Mouse (Mus musculus): ENCODE measurements around the gene Slc25a3. TPM values are rescaled to one million over a fixed set of nuclear protein-coding genes. Genes with fewer than 3 reads are reported as not detected.

Gene Slc25a3
- polyA plus RNA-seq, 1 experiment from 2014 or later = 400 TPM

GRCm38 (mm10) chr10:91162511-91163163 lies 38.8 kb upstream of the Slc25a3 start:
- H3K36me3 ChIP-seq = peaks cover 68% of the 10 kb centered on the region
- 90% methylated on average over 15 of the region's 15 CpGs for WGBS

GRCm38 (mm10) chr10:91162077-91162476 lies 38.2 kb upstream of the Slc25a3 start:
- H3K27me3 ChIP-seq = no peaks in the 10 kb centered on the region
- peaks cover 72% of the 10 kb centered on the region for H3K36me3 ChIP-seq
- no peak for ATAC-seq (ENCODE audit: insufficient number of reproducible peaks, insufficient read depth, low FRiP score, low TSS enrichment)
- no peaks in the 10 kb centered on the region for H3K4me1 ChIP-seq
- WGBS = 90% methylated on average over 11 of the region's 11 CpGs
- H3K4me2 ChIP-seq (replicated peaks) = no peak overlapping the region
- no peaks in the 10 kb centered on the region for H3K9me3 ChIP-seq
- no peak overlapping the region for H3K27ac ChIP-seq
- no peak overlapping the region for H3K9ac ChIP-seq
- H3K4me3 ChIP-seq = no peak overlapping the region

More at GRCm38 (mm10) chr10:91162511-91163163, 38.8 kb upstream of the Slc25a3 start:
- Histone ChIP-seq H3K9ac (no peak overlapping the region), H3K4me1 (0 out of 2 replicates have a peak, but pooled peaks cover 2% of the 10 kb centered on the region), H3K27ac (no peak overlapping the region), H3K27me3 (no peaks in the 10 kb centered on the region), H3K9me3 (no peaks in the 10 kb centered on the region), H3K4me3 (no peak overlapping the region), H3K4me2 (replicated peaks) (no peak overlapping the region)
- no peak for ATAC-seq (ENCODE audit: insufficient number of reproducible peaks, insufficient read depth, low FRiP score, low TSS enrichment)

- no peaks in the 10 kb centered on the region for H3K4me1 ChIP-seq
- 92% methylated on average over 5 of the region's 5 CpGs for WGBS
- no peaks in the 10 kb centered on the region for H3K27me3 ChIP-seq
- H3K4me3 ChIP-seq = no peak overlapping the region
- H3K27ac ChIP-seq = no peak overlapping the region
- peaks cover 80% of the 10 kb centered on the region for H3K36me3 ChIP-seq
- H3K4me2 ChIP-seq (replicated peaks) = no peak overlapping the region
- H3K9me3 ChIP-seq = no peaks in the 10 kb centered on the region
- no peak for ATAC-seq (ENCODE audit: insufficient number of reproducible peaks, insufficient read depth, low FRiP score, low TSS enrichment)
- no peak overlapping the region for H3K9ac ChIP-seq
Measured at GRCm38 (mm10) chr10:91161006-91161405, 37.1 kb upstream of the Slc25a3 start.

DNA sequence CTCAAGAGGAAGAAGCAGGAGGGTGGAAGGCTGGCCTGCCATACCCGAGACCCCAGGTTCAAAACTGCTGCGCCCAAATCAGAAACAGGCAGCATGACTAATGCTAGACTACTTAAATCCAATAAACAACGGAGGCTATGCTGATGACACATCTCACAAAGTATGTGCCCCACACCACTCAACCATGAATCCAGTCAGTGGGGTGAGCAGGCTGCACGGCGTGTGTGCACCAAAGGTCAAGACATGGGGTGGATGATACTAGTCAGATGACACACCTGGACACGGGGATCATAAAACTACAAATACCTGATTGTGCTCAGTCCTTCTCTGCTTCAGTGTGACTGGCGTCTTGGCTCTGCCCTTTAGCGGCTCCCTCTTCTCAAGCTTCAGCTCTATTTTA lies 34.6 kb upstream of the Slc25a3 start:
- Histone ChIP-seq H3K4me3 (no peak overlapping the region), H3K9me3 (no peaks in the 10 kb centered on the region), H3K4me2 (replicated peaks) (no peak overlapping the region), H3K4me1 (no peaks in the 10 kb centered on the region), H3K36me3 (peaks cover 82% of the 10 kb centered on the region), H3K27ac (no peak overlapping the region), H3K27me3 (no peaks in the 10 kb centered on the region), H3K9ac (no peak overlapping the region)
- 75% methylated on average over 8 of the region's 8 CpGs for WGBS
- no peak for ATAC-seq (ENCODE audit: insufficient number of reproducible peaks, insufficient read depth, low FRiP score, low TSS enrichment)

GRCm38 (mm10) chr10:91156338-91156737 lies 32.5 kb upstream of the Slc25a3 start:
- no peaks in the 10 kb centered on the region for H3K4me1 ChIP-seq
- H3K36me3 ChIP-seq = peaks cover 80% of the 10 kb centered on the region
- H3K9me3 ChIP-seq = no peaks in the 10 kb centered on the region
- 85% methylated on average over 6 of the region's 6 CpGs for WGBS
- no peak overlapping the region for H3K27ac ChIP-seq
- no peaks in the 10 kb centered on the region for H3K27me3 ChIP-seq
- H3K4me2 ChIP-seq (replicated peaks) = no peak overlapping the region
- ATAC-seq (ENCODE audit: insufficient number of reproducible peaks, insufficient read depth, low FRiP score, low TSS enrichment) = no peak
- H3K4me3 ChIP-seq = no peak overlapping the region
- no peak overlapping the region for H3K9ac ChIP-seq

DNA sequence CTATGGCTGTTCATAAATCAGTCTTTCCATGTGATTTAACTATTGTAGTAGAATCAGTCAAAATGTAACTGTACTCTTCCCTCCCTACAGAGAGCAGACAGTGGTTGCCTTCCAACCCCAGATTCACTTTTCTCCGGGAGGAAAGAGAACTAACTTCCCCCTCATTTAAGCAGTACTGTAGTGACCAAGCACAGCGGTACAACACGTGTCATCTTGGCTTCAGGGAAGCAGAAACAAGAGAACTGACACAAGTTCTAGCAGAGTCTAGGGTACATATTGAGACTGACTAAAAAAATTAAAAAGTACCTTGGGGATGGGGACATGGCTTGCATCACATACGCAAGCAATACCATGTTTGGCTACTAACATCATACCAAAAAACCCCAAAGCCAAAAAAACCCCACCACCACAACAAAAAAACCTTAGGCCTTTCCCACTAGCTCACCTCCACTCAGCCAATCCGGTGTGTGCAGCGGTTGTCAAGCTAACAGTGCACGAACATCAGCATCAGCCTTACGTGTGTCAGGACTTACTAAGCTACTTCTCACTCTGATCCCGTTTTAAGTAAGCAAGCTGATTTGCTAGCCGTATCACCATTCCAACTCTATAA lies 30.1 kb upstream of the Slc25a3 start:
- peaks cover 85% of the 10 kb centered on the region for H3K36me3 ChIP-seq
- no peak overlapping the region for H3K4me3 ChIP-seq
- ATAC-seq (ENCODE audit: insufficient number of reproducible peaks, insufficient read depth, low FRiP score, low TSS enrichment) = no peak
- H3K4me2 ChIP-seq (replicated peaks) = no peak overlapping the region
- H3K27me3 ChIP-seq = no peaks in the 10 kb centered on the region
- H3K27ac ChIP-seq = no peak overlapping the region
- H3K9ac ChIP-seq = no peak overlapping the region
- H3K4me1 ChIP-seq = no peaks in the 10 kb centered on the region
- H3K9me3 ChIP-seq = no peaks in the 10 kb centered on the region
- WGBS = 89% methylated on average over 10 of the region's 10 CpGs

DNA sequence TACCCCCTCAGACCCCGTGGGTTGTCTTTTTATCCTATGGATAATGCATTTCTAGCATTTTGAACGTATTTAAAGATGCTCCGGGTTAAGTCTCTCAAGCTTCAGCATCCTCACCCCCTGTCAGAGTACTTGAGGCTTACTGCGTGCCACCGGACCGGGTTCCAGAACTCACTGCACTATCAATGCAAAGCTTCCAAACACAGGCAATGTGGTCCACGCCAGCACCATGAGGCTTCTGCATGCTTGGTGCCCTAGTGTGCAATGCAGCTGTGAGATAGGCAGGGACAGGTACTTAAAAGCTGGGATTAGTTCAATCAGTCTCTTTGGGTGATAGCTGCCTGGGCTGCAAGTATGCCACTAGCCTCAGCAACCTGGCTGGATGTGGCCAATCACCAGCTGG lies 21.6 kb upstream of the Slc25a3 start:
- ATAC-seq (ENCODE audit: insufficient number of reproducible peaks, insufficient read depth, low FRiP score, low TSS enrichment) = no peak
- Histone ChIP-seq H3K4me2 (replicated peaks) (no peak overlapping the region), H3K27me3 (no peaks in the 10 kb centered on the region), H3K27ac (no peak overlapping the region), H3K4me1 (no peaks in the 10 kb centered on the region), H3K36me3 (peaks cover 45% of the 10 kb centered on the region), H3K9me3 (no peaks in the 10 kb centered on the region), H3K9ac (no peak overlapping the region), H3K4me3 (no peak overlapping the region)
- WGBS = 94% methylated on average over 7 of the region's 7 CpGs

- no peaks in the 10 kb centered on the region for H3K4me1 ChIP-seq
- ATAC-seq (ENCODE audit: insufficient number of reproducible peaks, insufficient read depth, low FRiP score, low TSS enrichment) = no peak
- H3K27ac ChIP-seq = no peak overlapping the region
- no peak overlapping the region for H3K4me2 ChIP-seq (replicated peaks)
- H3K9ac ChIP-seq = no peak overlapping the region
- WGBS = 75% methylated on average over 18 of the region's 18 CpGs
- peaks cover 28% of the 10 kb centered on the region for H3K36me3 ChIP-seq
- no peaks in the 10 kb centered on the region for H3K9me3 ChIP-seq
- H3K4me3 ChIP-seq = no peak overlapping the region
- H3K27me3 ChIP-seq = no peaks in the 10 kb centered on the region
Measured at GRCm38 (mm10) chr10:91143313-91144230, 19.7 kb upstream of the Slc25a3 start.

- no peak for ATAC-seq (ENCODE audit: insufficient number of reproducible peaks, insufficient read depth, low FRiP score, low TSS enrichment)
- Histone ChIP-seq H3K4me2 (replicated peaks) (no peak overlapping the region), H3K27ac (no peak overlapping the region), H3K27me3 (no peaks in the 10 kb centered on the region), H3K9ac (no peak overlapping the region), H3K9me3 (no peaks in the 10 kb centered on the region), H3K36me3 (peaks cover 25% of the 10 kb centered on the region), H3K4me1 (no peaks in the 10 kb centered on the region), H3K4me3 (no peak overlapping the region)
- 57% methylated on average over 10 of the region's 10 CpGs for WGBS
Measured at GRCm38 (mm10) chr10:91142654-91143191, 18.9 kb upstream of the Slc25a3 start.

GRCm38 (mm10) chr10:91141564-91141963 lies 17.7 kb upstream of the Slc25a3 start:
- Histone ChIP-seq H3K4me1 (no peaks in the 10 kb centered on the region), H3K9me3 (no peaks in the 10 kb centered on the region), H3K36me3 (peaks cover 16% of the 10 kb centered on the region), H3K4me3 (no peak overlapping the region), H3K27ac (no peak overlapping the region), H3K27me3 (no peaks in the 10 kb centered on the region), H3K4me2 (replicated peaks) (no peak overlapping the region), H3K9ac (no peak overlapping the region)
- WGBS = 46% methylated on average over 2 of the region's 2 CpGs
- ATAC-seq (ENCODE audit: insufficient number of reproducible peaks, insufficient read depth, low FRiP score, low TSS enrichment) = no peak

DNA sequence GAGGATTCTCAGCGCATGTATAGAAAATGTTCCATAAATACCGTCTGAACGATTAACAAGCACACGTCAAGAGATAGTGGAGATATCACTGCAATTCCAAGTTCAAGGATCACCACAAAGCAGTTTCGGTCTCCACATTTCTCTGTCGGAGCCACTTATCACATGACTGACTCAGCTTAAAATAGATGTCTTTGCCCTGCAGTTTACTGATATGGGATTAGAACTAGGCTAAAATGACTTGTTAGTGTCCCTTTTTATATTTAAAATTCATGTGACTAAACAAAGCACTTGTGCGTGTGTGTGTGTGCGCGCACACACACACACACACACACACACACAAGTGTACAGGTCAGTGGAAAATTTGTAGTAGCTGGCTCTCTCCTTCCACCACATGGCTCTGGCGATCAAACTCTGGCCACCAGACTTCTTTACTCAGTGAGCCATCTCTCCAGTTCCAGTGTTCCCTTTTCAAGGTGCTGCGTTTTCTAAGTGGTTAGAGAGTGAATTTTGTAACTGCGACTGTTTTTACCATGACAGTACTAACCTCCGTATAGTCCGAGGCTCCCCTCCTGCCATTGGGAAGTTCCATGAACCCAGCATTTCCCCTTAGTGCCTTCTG lies 15.4 kb upstream of the Slc25a3 start:
- Histone ChIP-seq H3K27ac (no peak overlapping the region), H3K9me3 (no peaks in the 10 kb centered on the region), H3K4me2 (replicated peaks) (no peak overlapping the region), H3K36me3 (no peaks in the 10 kb centered on the region), H3K4me3 (no peak overlapping the region), H3K27me3 (no peaks in the 10 kb centered on the region), H3K9ac (no peak overlapping the region), H3K4me1 (no peaks in the 10 kb centered on the region)
- ATAC-seq (ENCODE audit: insufficient number of reproducible peaks, insufficient read depth, low FRiP score, low TSS enrichment) = no peak
- WGBS = 91% methylated on average over 14 of the region's 14 CpGs

All from embryonic facial prominence, embryonic 12.5 days (tissue).